ENCODE assay signal across 19 mouse cellular contexts in the genomic region with DNA sequence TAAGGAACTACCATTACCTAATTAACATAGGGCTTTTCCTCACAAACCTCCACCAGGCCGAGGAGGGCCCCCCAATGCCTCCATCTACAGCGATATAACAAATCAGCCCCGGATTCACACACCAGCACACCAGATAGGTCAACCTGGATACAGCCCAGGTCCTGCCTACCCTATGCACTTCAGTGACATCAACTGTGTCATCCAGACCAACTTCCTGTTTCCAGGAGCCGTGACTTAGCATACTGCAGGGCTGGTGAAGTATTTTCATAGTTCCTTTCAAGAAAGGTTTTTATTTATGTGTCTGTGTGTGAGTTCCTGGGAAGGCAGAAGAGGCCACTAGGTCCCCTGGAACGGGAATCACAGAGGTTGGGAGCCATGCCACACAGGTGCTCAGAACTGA.
"Had no signal": no experiment of that assay in that cellular context is flagged by ENCODE, and none has a peak within 500 bp of the region (broad histone marks: within the 10 kb centered on the region; RNA-seq: fewer than 3 reads in every experiment).

No protein-coding gene starts in this region.

- H3K9me3 ChIP-seq: limb, embryonic 10.5 days; liver, embryonic 15.5 days; midbrain, embryonic 12.5 days; neural tube, embryonic 15.5 days; stomach, embryonic 15.5 days had no signal

- H3K27ac ChIP-seq: kidney, postnatal 0 days; layer of hippocampus, adult 2 months; limb, embryonic 10.5 days; liver, embryonic 15.5 days; midbrain, embryonic 12.5 days; neural tube, embryonic 15.5 days; stomach, embryonic 15.5 days had no signal

- ATAC-seq: lung, postnatal 0 days had no signal

- H3K4me3 ChIP-seq: layer of hippocampus, adult 2 months; limb, embryonic 10.5 days; liver, embryonic 15.5 days; midbrain, embryonic 12.5 days; myocyte; neural tube, embryonic 15.5 days; stomach, embryonic 15.5 days had no signal

- H3K9ac ChIP-seq: liver, embryonic 15.5 days; midbrain, embryonic 12.5 days; neural tube, embryonic 15.5 days; stomach, embryonic 15.5 days had no signal

- H3K27me3 ChIP-seq: liver, embryonic 15.5 days; midbrain, embryonic 12.5 days; neural tube, embryonic 15.5 days; stomach, embryonic 15.5 days had no signal

- H3K4me1 ChIP-seq: limb, embryonic 10.5 days; liver, embryonic 15.5 days; midbrain, embryonic 12.5 days; neural tube, embryonic 15.5 days; stomach, embryonic 15.5 days had no signal

- DNase-seq: kidney, adult 11 months; kidney, adult 9 months; kidney, postnatal 36 days; lung, adult 2 months; lung, postnatal 4 days; retina, postnatal 1 day; right cerebral cortex, postnatal 4 days; spleen, adult 18-20 months; thymus, adult 2 months; thymus, postnatal 25 days had no signal
